Mouse (Mus musculus): ENCODE data around the gene Syngap1.

DNA sequence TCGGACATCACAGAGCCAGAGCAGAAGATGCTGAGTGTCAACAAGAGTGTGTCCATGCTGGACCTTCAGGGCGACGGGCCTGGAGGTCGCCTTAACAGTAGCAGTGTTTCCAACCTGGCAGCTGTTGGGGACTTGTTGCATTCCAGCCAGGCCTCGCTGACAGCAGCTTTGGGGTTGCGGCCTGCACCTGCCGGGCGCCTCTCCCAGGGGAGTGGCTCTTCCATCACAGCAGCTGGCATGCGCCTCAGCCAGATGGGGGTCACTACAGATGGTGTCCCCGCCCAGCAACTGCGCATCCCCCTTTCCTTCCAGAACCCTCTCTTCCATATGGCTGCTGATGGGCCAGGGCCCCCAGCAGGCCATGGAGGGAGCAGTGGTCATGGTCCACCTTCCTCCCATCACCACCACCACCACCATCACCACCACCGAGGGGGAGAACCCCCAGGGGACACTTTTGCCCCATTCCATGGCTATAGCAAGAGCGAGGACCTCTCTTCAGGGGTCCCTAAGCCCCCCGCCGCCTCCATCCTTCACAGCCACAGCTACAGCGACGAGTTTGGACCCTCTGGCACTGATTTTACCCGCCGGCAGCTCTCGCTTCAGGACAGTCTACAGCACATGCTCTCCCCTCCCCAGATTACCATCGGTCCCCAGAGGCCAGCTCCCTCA is 20.7 kb downstream of the Syngap1 start:
- TF ChIP-seq CTCF (conservative IDR thresholded peaks at IDR 0.05; ENCODE audit: insufficient read depth, insufficient read length, low read depth, low read length): no peak
- no peak for TF ChIP-seq POLR2A (IDR thresholded peaks at IDR 0.05; ENCODE audit: low read depth, low read length)

Data from kidney, adult 2 months (tissue).